Mouse (Mus musculus) ES-E14 (cell line): Measurements from ENCODE around the gene Fbln2. TPM values are rescaled to one million over a fixed set of nuclear protein-coding genes. Genes with fewer than 3 reads are reported as not detected.

Source experiments
- DNase-seq: peaks from one replicate; pipeline ENCODE4 v3.0.0-alpha.2; 2013; ENCODE audit warnings: low read depth, low spot score
- H3K27ac ChIP-seq: 2 replicates; pipeline ENCODE4 v1.5.1; 2012; ENCODE audit warnings: low read depth, mild to moderate bottlenecking, low read length, moderate library complexity, mixed read lengths; ENCODE audit not compliant: poor library complexity, insufficient read depth, severe bottlenecking
- H3K36me3 ChIP-seq: 2 replicates; pipeline ENCODE4 v1.6.1; 2012; ENCODE audit warnings: mild to moderate bottlenecking, low read length, moderate library complexity, mixed read lengths; ENCODE audit not compliant: control insufficient read depth, poor library complexity, insufficient read depth, severe bottlenecking
- H3K4me1 ChIP-seq, 2 experiments: fragments of 150-350 bp in 1 of 2; sonication (generic) in 1 of 2; 2 replicates each; pipeline ENCODE4 v1.6.1; 2012; ENCODE audit warnings: low read length in 2 of 2, mild to moderate bottlenecking in 1 of 2, mixed read lengths in 1 of 2; ENCODE audit not compliant: control insufficient read depth in 2 of 2, insufficient read depth in 2 of 2, poor library complexity in 1 of 2
- H3K4me3 ChIP-seq, 2 experiments: fragments of 150-350 bp in 1 of 2; sonication (generic) in 1 of 2; 2 replicates each; pipeline ENCODE4 v1.5.1; 2012; ENCODE audit warnings: low read length in 2 of 2, low read depth in 1 of 2, mild to moderate bottlenecking in 1 of 2, mixed read lengths in 1 of 2; ENCODE audit not compliant: insufficient read depth in 1 of 2, poor library complexity in 1 of 2, severe bottlenecking in 1 of 2
- H3K9ac ChIP-seq: 2 replicates; pipeline ENCODE4 v1.6.1; 2012; ENCODE audit warnings: low read depth, mild to moderate bottlenecking, low read length, mixed read lengths; ENCODE audit not compliant: poor library complexity, insufficient read depth, severe bottlenecking
- H3K9me3 ChIP-seq: fragments of 150-350 bp; sonication (generic); 2 replicates; pipeline ENCODE4 v1.6.1; 2012; ENCODE audit warnings: low read depth, mild to moderate bottlenecking, low read length; ENCODE audit not compliant: control insufficient read depth, insufficient read depth
- CHD2 ChIP-seq: IDR thresholded peaks from 2 replicates; pipeline ENCODE4 v1.6.1; 2014; ENCODE audit warnings: mild to moderate bottlenecking, low read depth, low read length, inconsistent platforms
- HCFC1 ChIP-seq: IDR thresholded peaks from 2 replicates; pipeline ENCODE4 v1.6.1; 2012; ENCODE audit warnings: low read length, inconsistent platforms, borderline replicate concordance; ENCODE audit not compliant: insufficient read depth
- MAFK ChIP-seq: IDR thresholded peaks from 2 replicates; pipeline ENCODE4 v1.6.1; 2014; ENCODE audit warnings: mild to moderate bottlenecking, low read depth, low read length, inconsistent platforms; ENCODE audit not compliant: insufficient read depth
- ZC3H11A ChIP-seq: IDR thresholded peaks from 2 replicates; pipeline ENCODE4 v1.6.1; 2012; ENCODE audit warnings: low read depth, mild to moderate bottlenecking, inconsistent platforms, low read length, borderline replicate concordance
- ZNF384 ChIP-seq: IDR thresholded peaks from 2 replicates; pipeline ENCODE4 v1.6.1; 2012; ENCODE audit warnings: low read depth, low read length, inconsistent platforms
- in situ Hi-C, 2 experiments: fragments of 600-800 bp; cut with MboI; formaldehyde crosslinking; loops; one replicate each; pipeline ENCODE4 v1.15.1; 2025; ENCODE audit warnings: low sequenced_read_pairs in 2 of 2, inconsistent platforms in 1 of 2; ENCODE audit not compliant: unreplicated experiment in 2 of 2
- total RNA-seq: library from RNA; depleted of rRNA; stranded (reverse); fragments of 300-350 nt; gene quantifications from 2 replicates; pipeline ENCODE4 v1.2.3, GENCODE M21; 2012

Gene Fbln2
- total RNA-seq, 1 experiment, result 24.7 TPM

DNA sequence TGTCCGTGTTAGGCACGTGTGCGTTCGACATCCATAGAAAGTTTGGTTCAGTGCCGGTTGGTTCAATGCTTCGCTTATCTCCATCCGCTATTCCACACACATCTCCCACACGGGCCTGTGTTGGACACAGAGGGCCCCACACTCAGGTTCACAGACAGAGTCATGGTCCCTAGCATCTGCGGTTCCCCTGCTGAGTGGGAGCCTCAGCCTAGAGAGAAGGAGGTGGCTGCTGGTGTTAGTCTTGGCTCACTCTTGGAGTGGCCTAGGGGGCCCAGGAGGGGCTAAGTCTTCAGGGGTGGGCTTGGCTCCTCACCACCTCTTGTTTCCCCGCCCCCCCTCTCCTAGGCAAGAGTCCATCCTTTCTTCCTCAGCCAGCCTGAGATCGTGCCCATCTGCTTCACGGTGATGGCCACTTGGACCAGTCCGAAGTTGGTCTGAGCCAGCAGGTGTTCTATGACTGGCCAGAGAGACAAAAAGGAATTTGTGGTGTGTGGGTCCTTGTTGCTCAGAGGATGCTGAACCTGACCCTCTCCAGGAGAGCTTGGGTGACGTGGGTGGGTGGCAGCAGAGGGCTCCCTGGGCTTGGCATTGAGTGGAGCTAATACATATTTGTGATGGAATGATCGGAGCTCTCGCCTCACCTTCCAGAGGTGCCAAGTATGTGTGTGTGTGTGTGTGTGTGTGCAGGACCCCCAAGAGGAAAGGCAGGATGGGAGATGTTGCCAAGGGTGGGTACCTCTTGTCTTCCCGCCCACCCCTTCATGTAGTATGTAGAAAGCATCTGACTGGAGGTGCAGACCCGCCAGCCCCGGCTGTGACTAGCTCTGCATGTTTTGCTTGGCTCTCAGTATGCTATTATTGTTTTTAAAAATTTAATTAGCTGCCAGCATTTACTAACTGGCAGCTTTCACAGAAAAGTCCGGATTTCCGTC lies 1.3 kb downstream of the Fbln2 start:
- Histone ChIP-seq H3K9ac (no peak overlapping the region), H3K4me1 (peaks cover 0 to 5% of the 10 kb centered on the region in 2 experiments; a peak in 1 of 4 replicates), H3K4me3 (peak overlapping the region in 1 of 2 experiments; percentile 23; a peak in 1 of 4 replicates), H3K9me3 (no peaks in the 10 kb centered on the region), H3K27ac (no peak overlapping the region), H3K36me3 (no peaks in the 10 kb centered on the region)
- no peak for TF ChIP-seq ZNF384
- no peak for TF ChIP-seq ZC3H11A
- no peak for TF ChIP-seq MAFK
- TF ChIP-seq CHD2, result no peak
- TF ChIP-seq HCFC1, result no peak
- DNase-seq, result no peak
- in situ Hi-C loops, result no loop called here

DNA sequence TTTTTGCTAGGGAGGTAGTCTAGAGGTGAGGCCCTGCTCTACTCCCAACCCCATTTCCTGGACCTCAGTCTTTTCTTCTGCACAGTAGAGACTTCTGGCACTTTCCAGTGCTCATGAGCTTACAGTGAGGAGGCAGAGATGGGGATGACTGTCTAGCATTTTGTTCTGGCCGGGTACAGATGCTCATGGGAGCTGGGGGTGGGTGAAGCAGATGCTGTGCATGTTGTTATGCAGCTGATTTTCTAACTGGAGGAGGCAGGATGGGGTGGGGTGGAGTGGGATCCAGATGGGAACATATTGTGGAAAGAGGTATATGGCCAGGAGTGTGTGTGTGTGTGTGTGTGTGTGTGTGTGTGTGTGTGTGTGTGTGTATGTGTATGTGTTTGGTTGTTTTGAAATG lies 3.2 kb downstream of the Fbln2 start:
- Histone ChIP-seq H3K4me1 (no peaks in the 10 kb centered on the region), H3K36me3 (no peaks in the 10 kb centered on the region), H3K9ac (no peak overlapping the region), H3K9me3 (no peaks in the 10 kb centered on the region), H3K27ac (no peak overlapping the region), H3K4me3 (no peak overlapping the region)
- TF ChIP-seq MAFK, result no peak
- TF ChIP-seq ZC3H11A, result no peak
- no peak for TF ChIP-seq CHD2
- TF ChIP-seq ZNF384, result no peak
- TF ChIP-seq HCFC1, result no peak
- DNase-seq, result no peak
- in situ Hi-C loops, result no loop called here

DNA sequence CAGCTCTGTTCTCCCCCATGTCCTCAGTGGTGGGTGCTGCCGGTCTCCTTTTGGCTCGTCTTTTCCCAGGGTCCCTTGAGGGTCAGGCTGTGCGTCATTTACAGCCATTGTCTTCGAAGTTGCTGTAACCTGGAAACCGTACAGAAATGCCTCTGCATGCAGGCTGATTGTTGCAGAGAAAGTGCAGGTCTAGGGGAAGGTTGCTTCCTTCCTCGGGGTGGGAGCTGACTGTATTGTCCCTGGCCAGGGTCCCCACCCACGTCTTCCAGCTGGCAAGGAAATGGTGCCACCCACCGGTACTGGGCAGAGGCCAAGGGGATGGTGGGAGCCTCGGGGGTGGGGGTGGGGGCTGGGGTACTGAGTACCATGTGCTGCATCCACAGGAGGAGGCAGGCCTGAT lies 6.2 kb downstream of the Fbln2 start:
- in situ Hi-C loops, result no loop called here
- H3K9me3 ChIP-seq, result no peaks in the 10 kb centered on the region
- TF ChIP-seq MAFK (no peak), CHD2 (no peak)
- no peaks in the 10 kb centered on the region for H3K36me3 ChIP-seq
- no peaks in the 10 kb centered on the region for H3K4me1 ChIP-seq
- H3K4me3 ChIP-seq, result no peak overlapping the region
- no peak overlapping the region for H3K27ac ChIP-seq
- no peak for DNase-seq
- H3K9ac ChIP-seq, result no peak overlapping the region

DNA sequence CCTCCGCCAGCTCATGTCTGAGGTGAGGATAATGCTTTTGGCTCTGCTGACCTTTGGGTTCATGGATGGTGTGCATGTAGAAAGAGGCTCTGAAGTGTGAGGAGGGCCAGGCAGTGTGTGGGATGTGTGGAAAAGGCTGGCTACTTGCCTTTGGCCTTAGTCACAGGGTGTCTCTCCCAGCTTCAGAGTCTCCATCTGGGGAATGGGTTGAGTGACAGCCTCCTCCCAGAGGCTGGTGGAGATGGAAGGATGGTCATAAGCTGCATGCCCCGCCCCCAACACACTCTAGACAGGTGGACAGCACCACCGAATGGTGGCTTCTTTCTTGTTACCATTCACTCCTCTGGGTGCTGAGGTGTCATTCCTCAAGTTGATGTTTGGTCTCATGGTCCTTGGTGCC lies 6.6 kb downstream of the Fbln2 start:
- TF ChIP-seq HCFC1 (no peak), CHD2 (no peak), MAFK (no peak), ZC3H11A (no peak), ZNF384 (no peak)
- Histone ChIP-seq H3K27ac (no peak overlapping the region), H3K9ac (no peak overlapping the region), H3K4me1 (no peaks in the 10 kb centered on the region), H3K4me3 (no peak overlapping the region), H3K36me3 (no peaks in the 10 kb centered on the region), H3K9me3 (no peaks in the 10 kb centered on the region)
- in situ Hi-C loops, result no loop called here
- DNase-seq, result no peak

DNA sequence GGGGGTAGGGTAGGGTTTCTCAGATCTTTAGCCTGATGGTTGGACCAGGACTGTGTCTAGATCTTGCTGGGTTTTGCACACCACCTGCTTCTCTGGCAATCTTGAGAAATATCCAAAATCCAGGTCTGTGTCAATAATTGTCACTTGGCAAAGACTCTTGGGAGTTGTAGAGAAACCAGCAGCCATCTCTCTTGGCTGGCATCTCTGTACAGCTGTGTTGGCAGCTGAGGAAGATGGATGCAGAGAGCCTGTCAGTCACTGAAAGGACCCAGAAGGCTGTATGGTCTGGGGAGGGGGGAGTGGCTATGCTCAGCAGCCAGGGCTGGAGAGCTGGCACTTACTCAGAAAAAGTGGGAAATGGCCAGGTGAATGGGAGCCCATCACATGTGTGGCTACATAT lies 7.8 kb downstream of the Fbln2 start:
- TF ChIP-seq MAFK (no peak), ZNF384 (no peak), HCFC1 (no peak), CHD2 (no peak), ZC3H11A (no peak)
- no peak overlapping the region for H3K27ac ChIP-seq
- in situ Hi-C loops, result no loop called here
- no peak overlapping the region for H3K9ac ChIP-seq
- no peaks in the 10 kb centered on the region for H3K36me3 ChIP-seq
- no peaks in the 10 kb centered on the region for H3K9me3 ChIP-seq
- no peak for DNase-seq
- no peaks in the 10 kb centered on the region for H3K4me1 ChIP-seq
- no peak overlapping the region for H3K4me3 ChIP-seq
